In genomic region chr8:12948574-12948961, GRCm38 (mm10) we compare ENCODE assay signal across 7 mouse cellular contexts.
DNase-seq lines count a peak whose midpoint lies in the region; ATAC-seq lines count a peak whose summit lies in the region.

No protein-coding gene starts in this region.

- H3K4me1 ChIP-seq in embryonic facial prominence, embryonic 11.5 days (ENCODE audit: control insufficient read depth, insufficient read depth, low read length) = no peaks in the 10 kb centered on the region; the same call in 1 of the 2 replicates
- H3K4me1 ChIP-seq in hindbrain, embryonic 14.5 days (replicated peaks; ENCODE audit: control insufficient read depth, insufficient read depth, low read length) = peaks cover 45% of the 10 kb centered on the region
- H3K4me1 ChIP-seq in neural tube, embryonic 14.5 days (ENCODE audit: control insufficient read depth, insufficient read depth, low read length) = peaks cover 31% of the 10 kb centered on the region

- H3K9me3 ChIP-seq in embryonic facial prominence, embryonic 11.5 days (replicated peaks; ENCODE audit: control insufficient read depth, low read length) = no peaks in the 10 kb centered on the region
- H3K9me3 ChIP-seq in hindbrain, embryonic 14.5 days (ENCODE audit: control insufficient read depth, low read length) = no peaks in the 10 kb centered on the region
- H3K9me3 ChIP-seq in neural tube, embryonic 14.5 days (ENCODE audit: control insufficient read depth, low read length) = no peaks in the 10 kb centered on the region

- DNase-seq in kidney, postnatal 10 days = peak; percentile 37
- no peak for DNase-seq in kidney, adult 18-20 months
- DNase-seq in embryonic facial prominence, embryonic 11.5 days (ENCODE audit: low spot score) = peak; percentile 15
- DNase-seq in hindbrain, embryonic 14.5 days (ENCODE audit: low spot score) = peak; percentile 67

- H3K9ac ChIP-seq in embryonic facial prominence, embryonic 11.5 days (replicated peaks; ENCODE audit: low read length) = peak overlapping the region; percentile 67
- H3K9ac ChIP-seq in hindbrain, embryonic 14.5 days = peak overlapping the region; percentile 98
- peak overlapping the region; percentile 87 for H3K9ac ChIP-seq in neural tube, embryonic 14.5 days (replicated peaks; ENCODE audit: low read depth, low read length)

- peak overlapping the region; percentile 65 for H3K4me2 ChIP-seq in embryonic facial prominence, embryonic 11.5 days (ENCODE audit: low read depth, low read length)
- H3K4me2 ChIP-seq in hindbrain, embryonic 14.5 days (replicated peaks) = peak overlapping the region; percentile 91
- peak overlapping the region; percentile 95 for H3K4me2 ChIP-seq in neural tube, embryonic 14.5 days (ENCODE audit: low read depth, low read length)

- H3K36me3 ChIP-seq in embryonic facial prominence, embryonic 11.5 days (replicated peaks; ENCODE audit: control insufficient read depth, insufficient read depth, low read depth, low read length) = no peaks in the 10 kb centered on the region
- H3K36me3 ChIP-seq in hindbrain, embryonic 14.5 days (replicated peaks; ENCODE audit: control insufficient read depth, insufficient read depth) = peaks cover 14% of the 10 kb centered on the region
- H3K36me3 ChIP-seq in neural tube, embryonic 14.5 days (ENCODE audit: control insufficient read depth, insufficient read depth, low read length) = no peaks in the 10 kb centered on the region

- peak overlapping the region; percentile 40 for H3K4me3 ChIP-seq in embryonic facial prominence, embryonic 11.5 days (ENCODE audit: low read depth, low read length)
- peak overlapping the region; percentile 59 for H3K4me3 ChIP-seq in hindbrain, embryonic 14.5 days (replicated peaks; ENCODE audit: low read length)
- peak overlapping the region; percentile 59 for H3K4me3 ChIP-seq in neural tube, embryonic 14.5 days (ENCODE audit: low read depth, low read length)

- no peak for ATAC-seq in embryonic facial prominence, embryonic 11.5 days (replicated peaks; ENCODE audit: insufficient number of reproducible peaks, low FRiP score, low TSS enrichment, low read depth)
- peak; percentile 35; the same call in 1 of the 2 replicates for ATAC-seq in hindbrain, embryonic 14.5 days (ENCODE audit: low FRiP score)
- peak; percentile 42; the same call in 1 of the 2 replicates for ATAC-seq in neural tube, embryonic 14.5 days (ENCODE audit: low read depth)
- no peak for ATAC-seq in megakaryocyte progenitor cell, adult 5-6 weeks (replicated peaks; ENCODE audit: poor library complexity)
- ATAC-seq in monocyte, adult 5-6 weeks (replicated peaks; ENCODE audit: insufficient number of reproducible peaks, low FRiP score, low TSS enrichment, poor library complexity, severe bottlenecking) = no peak

- peak overlapping the region; percentile 53 for H3K27ac ChIP-seq in embryonic facial prominence, embryonic 11.5 days (replicated peaks; ENCODE audit: low read depth, low read length)
- H3K27ac ChIP-seq in hindbrain, embryonic 14.5 days = peak overlapping the region; percentile 99
- H3K27ac ChIP-seq in neural tube, embryonic 14.5 days (ENCODE audit: low read depth, low read length) = peak overlapping the region; percentile 99

- no peaks in the 10 kb centered on the region for H3K27me3 ChIP-seq in embryonic facial prominence, embryonic 11.5 days (ENCODE audit: control insufficient read depth, insufficient read depth, low read length)
- H3K27me3 ChIP-seq in hindbrain, embryonic 14.5 days (ENCODE audit: control insufficient read depth, insufficient read depth, low read length) = no peaks in the 10 kb centered on the region
- no peaks in the 10 kb centered on the region for H3K27me3 ChIP-seq in neural tube, embryonic 14.5 days (ENCODE audit: control insufficient read depth, insufficient read depth, low read length)

- WGBS in embryonic facial prominence, embryonic 11.5 days = 19% methylated on average over 3 of the region's 3 CpGs
- 6% methylated on average over 3 of the region's 3 CpGs for WGBS in hindbrain, embryonic 14.5 days
- WGBS in neural tube, embryonic 14.5 days = 11% methylated on average over 3 of the region's 3 CpGs

Comparison
In these comparisons a context has a peak if more than half of its experiments do, and no peak if none do; other contexts are left out.
1. ATAC-seq: peak in hindbrain, embryonic 14.5 days (single experiment) and neural tube, embryonic 14.5 days (single experiment); none in embryonic facial prominence, embryonic 11.5 days (single experiment), megakaryocyte progenitor cell, adult 5-6 weeks (single experiment) and monocyte, adult 5-6 weeks (single experiment).
2. Peak in every context shown above with its lines, with median percentiles within 50 percentile points of each other: H3K27ac ChIP-seq, H3K4me2 ChIP-seq, H3K4me3 ChIP-seq and H3K9ac ChIP-seq.